Mouse (Mus musculus): ENCODE results near the gene Pja2.

GRCm38 (mm10) chr17:64232134-64232533 is 99.6 kb downstream of the Pja2 start:
- peak; percentile 51 for TF ChIP-seq CTCF (IDR thresholded peaks at IDR 0.05)
- no peak for TF ChIP-seq EP300 (IDR thresholded peaks at IDR 0.05)
